Mouse (Mus musculus) hindbrain, embryonic 14.5 days (tissue): ENCODE measurements around the gene Tmem121. TPM values are rescaled to one million over a fixed set of nuclear protein-coding genes. Genes with fewer than 3 reads are reported as not detected.
"Not testable (repeated sequence)": the region's sequence is repeated elsewhere in the genome, so short reads cannot be mapped to it uniquely, and the experiment has no call there.

Experiments
- ATAC-seq: fragments of 200-750 bp; cut with Nextera tagmentation; 2 replicates; pipeline ENCODE4 v1.8.0; 2017; ENCODE audit warnings: moderate number of reproducible peaks, mild to moderate bottlenecking, moderate TSS enrichment, moderate library complexity; ENCODE audit not compliant: low FRiP score
- DNase-seq: peaks from one replicate; pipeline ENCODE4 v3.0.0-alpha.2; 2015; ENCODE audit warnings: low spot score
- H3K27ac ChIP-seq: fragments of 300-500 bp; sonication (generic); 2 replicates; pipeline ENCODE4 v1.5.1; 2014; ENCODE audit warnings: mild to moderate bottlenecking, moderate library complexity
- H3K27me3 ChIP-seq: fragments of 300-500 bp; sonication (generic); 2 replicates; pipeline ENCODE4 v1.6.1; 2014; ENCODE audit warnings: mild to moderate bottlenecking, low read length, mixed read lengths; ENCODE audit not compliant: control insufficient read depth, insufficient read depth
- H3K36me3 ChIP-seq: fragments of 300-500 bp; sonication (generic); replicated peaks from 2 replicates; pipeline ENCODE4 v1.6.1; 2014; ENCODE audit not compliant: control insufficient read depth, insufficient read depth
- H3K4me1 ChIP-seq: fragments of 300-500 bp; sonication (generic); replicated peaks from 2 replicates; pipeline ENCODE4 v1.6.1; 2014; ENCODE audit warnings: antibody characterized with exemption, low read length, mixed read lengths; ENCODE audit not compliant: control insufficient read depth, insufficient read depth
- H3K4me2 ChIP-seq: fragments of 300-500 bp; sonication (generic); replicated peaks from 2 replicates; pipeline ENCODE4 v1.6.1; 2014; ENCODE audit warnings: mild to moderate bottlenecking, moderate library complexity
- H3K4me3 ChIP-seq: fragments of 300-500 bp; sonication (generic); replicated peaks from 2 replicates; pipeline ENCODE4 v1.5.1; 2014; ENCODE audit warnings: mild to moderate bottlenecking, low read length
- H3K9ac ChIP-seq: fragments of 300-500 bp; sonication (generic); 2 replicates; pipeline ENCODE4 v1.6.1; 2014
- H3K9me3 ChIP-seq: fragments of 300-500 bp; sonication (generic); 2 replicates; pipeline ENCODE4 v1.6.1; 2016; ENCODE audit warnings: low read length; ENCODE audit not compliant: control insufficient read depth
- WGBS: fragments of 180-500 bp; shearing (Covaris S2); extraction: QIAGEN DNeasy Blood & Tissue Kit; methylation state at CpG from one replicate; pipeline ENCODE4 v1.1.7; 2014; 5-methylcytosine and 5-hydroxymethylcytosine counted together
- polyA plus RNA-seq: library from polyadenylated mRNA; unstranded; fragments of >200 nt; fragmentation: Nextera tagmentation; extraction: Ambion mirVana; gene quantifications from 2 replicates; pipeline ENCODE4 v1.2.1, GENCODE M21; 2014

Gene Tmem121
- polyA plus RNA-seq, 1 experiment from 2014 or later, result 28.0 TPM

- H3K27me3 ChIP-seq, DNase-seq, H3K4me1 ChIP-seq, H3K4me2 ChIP-seq, H3K9ac ChIP-seq, H3K36me3 ChIP-seq, H3K9me3 ChIP-seq, H3K27ac ChIP-seq, H3K4me3 ChIP-seq, ATAC-seq: not testable (repeated sequence)
- 100% methylated on average over 3 of the region's 6 CpGs for WGBS
These were observed 13.4 kb downstream of the Tmem121 start for GRCm38 (mm10) chr12:113199132-113199531.

GRCm38 (mm10) chr12:113201301-113201700 lies 15.6 kb downstream of the Tmem121 start:
- H3K36me3 ChIP-seq, result no peaks in the 10 kb centered on the region
- 94% methylated on average over 4 of the region's 4 CpGs for WGBS
- H3K4me3 ChIP-seq, result no peak overlapping the region
- H3K4me2 ChIP-seq, result no peak overlapping the region
- no peaks in the 10 kb centered on the region for H3K27me3 ChIP-seq
- 0 out of 2 replicates have a peak, but pooled peaks cover 4% of the 10 kb centered on the region for H3K9me3 ChIP-seq
- DNase-seq (no peak), ATAC-seq (no peak)
- no peaks in the 10 kb centered on the region for H3K4me1 ChIP-seq
- H3K27ac ChIP-seq, result no peak overlapping the region
- no peak overlapping the region for H3K9ac ChIP-seq

GRCm38 (mm10) chr12:113202008-113202407 lies 16.3 kb downstream of the Tmem121 start:
- DNase-seq (no peak), ATAC-seq (no peak)
- Histone ChIP-seq H3K9ac (no peak overlapping the region), H3K4me3 (no peak overlapping the region), H3K36me3 (no peaks in the 10 kb centered on the region), H3K27me3 (no peaks in the 10 kb centered on the region), H3K27ac (no peak overlapping the region), H3K4me2 (no peak overlapping the region), H3K9me3 (0 out of 2 replicates have a peak, but pooled peaks cover 4% of the 10 kb centered on the region), H3K4me1 (no peaks in the 10 kb centered on the region)

- 81% methylated on average over 7 of the region's 7 CpGs for WGBS
- no peaks in the 10 kb centered on the region for H3K4me1 ChIP-seq
- no peak overlapping the region for H3K9ac ChIP-seq
- 0 out of 2 replicates have a peak, but pooled peaks cover 4% of the 10 kb centered on the region for H3K9me3 ChIP-seq
- no peak overlapping the region for H3K4me3 ChIP-seq
- H3K27me3 ChIP-seq, result no peaks in the 10 kb centered on the region
- H3K36me3 ChIP-seq, result no peaks in the 10 kb centered on the region
- ATAC-seq, result no peak
- H3K4me2 ChIP-seq, result no peak overlapping the region
- no peak for DNase-seq
- H3K27ac ChIP-seq, result no peak overlapping the region
These were observed 17.8 kb downstream of the Tmem121 start for GRCm38 (mm10) chr12:113203522-113203921.

GRCm38 (mm10) chr12:113205251-113205942 lies 19.7 kb downstream of the Tmem121 start:
- no peaks in the 10 kb centered on the region for H3K27me3 ChIP-seq
- no peak overlapping the region for H3K4me2 ChIP-seq
- H3K9me3 ChIP-seq, result 0 out of 2 replicates have a peak, but pooled peaks cover 4% of the 10 kb centered on the region
- WGBS, result 90% methylated on average over 7 of the region's 7 CpGs
- no peak for ATAC-seq
- H3K4me3 ChIP-seq, result no peak overlapping the region
- H3K4me1 ChIP-seq, result no peaks in the 10 kb centered on the region
- H3K9ac ChIP-seq, result no peak overlapping the region
- no peaks in the 10 kb centered on the region for H3K36me3 ChIP-seq
- H3K27ac ChIP-seq, result no peak overlapping the region
- DNase-seq, result no peak

- Histone ChIP-seq H3K27me3 (no peaks in the 10 kb centered on the region), H3K27ac (no peak overlapping the region), H3K4me3 (no peak overlapping the region), H3K9me3 (no peaks in the 10 kb centered on the region), H3K4me1 (no peaks in the 10 kb centered on the region), H3K36me3 (no peaks in the 10 kb centered on the region), H3K9ac (no peak overlapping the region), H3K4me2 (no peak overlapping the region)
- DNase-seq (no peak), ATAC-seq (no peak)
- 86% methylated on average over 6 of the region's 6 CpGs for WGBS
These were observed 22.0 kb downstream of the Tmem121 start for GRCm38 (mm10) chr12:113207737-113208136.

GRCm38 (mm10) chr12:113210586-113211378 lies 25.1 kb downstream of the Tmem121 start:
- H3K9ac ChIP-seq, result no peak overlapping the region
- no peak overlapping the region for H3K4me3 ChIP-seq
- no peak overlapping the region for H3K4me2 ChIP-seq
- WGBS, result 90% methylated on average over 17 of the region's 17 CpGs
- no peak for DNase-seq
- H3K27me3 ChIP-seq, result no peaks in the 10 kb centered on the region
- no peaks in the 10 kb centered on the region for H3K4me1 ChIP-seq
- no peak for ATAC-seq
- H3K36me3 ChIP-seq, result no peaks in the 10 kb centered on the region
- no peak overlapping the region for H3K27ac ChIP-seq
- no peaks in the 10 kb centered on the region for H3K9me3 ChIP-seq

GRCm38 (mm10) chr12:113211772-113212171 lies 26.0 kb downstream of the Tmem121 start:
- no peak overlapping the region for H3K9ac ChIP-seq

GRCm38 (mm10) chr12:113212326-113212924 lies 26.7 kb downstream of the Tmem121 start:
- 93% methylated on average over 10 of the region's 10 CpGs for WGBS
- no peak overlapping the region for H3K4me2 ChIP-seq
- DNase-seq (no peak), ATAC-seq (no peak)
- H3K4me1 ChIP-seq, result no peaks in the 10 kb centered on the region
- H3K9ac ChIP-seq, result no peak overlapping the region
- H3K4me3 ChIP-seq, result no peak overlapping the region
- no peaks in the 10 kb centered on the region for H3K27me3 ChIP-seq
- H3K36me3 ChIP-seq, result no peaks in the 10 kb centered on the region
- H3K9me3 ChIP-seq, result no peaks in the 10 kb centered on the region
- H3K27ac ChIP-seq, result no peak overlapping the region

More at GRCm38 (mm10) chr12:113211772-113212171, 26.0 kb downstream of the Tmem121 start:
- no peaks in the 10 kb centered on the region for H3K36me3 ChIP-seq
- H3K27ac ChIP-seq, result no peak overlapping the region
- WGBS, result 90% methylated on average over 5 of the region's 5 CpGs
- no peak for ATAC-seq
- no peaks in the 10 kb centered on the region for H3K27me3 ChIP-seq
- no peaks in the 10 kb centered on the region for H3K4me1 ChIP-seq
- no peak overlapping the region for H3K4me3 ChIP-seq
- no peaks in the 10 kb centered on the region for H3K9me3 ChIP-seq
- no peak for DNase-seq
- no peak overlapping the region for H3K4me2 ChIP-seq
